Mouse (Mus musculus) MEL (cell line): Measurements from ENCODE around the gene Suclg2. TPM values are rescaled to one million over a fixed set of nuclear protein-coding genes. Genes with fewer than 3 reads are reported as not detected.

Experiments used
- DNase-seq: peaks from one replicate; pipeline ENCODE4 v3.0.0; 2011; ENCODE audit warnings: low read depth, low spot score
- H3K27ac ChIP-seq: 2 replicates; pipeline ENCODE4 v1.5.1; 2012; ENCODE audit warnings: low read depth, mild to moderate bottlenecking, control low read depth, low read length, moderate library complexity; ENCODE audit not compliant: control insufficient read depth
- H3K27me3 ChIP-seq, 2 experiments: fragments of 150-350 bp in 1 of 2; sonication (generic) in 1 of 2; 2 replicates each; pipeline ENCODE4 v1.6.1; 2012; ENCODE audit warnings: low read length in 2 of 2, mild to moderate bottlenecking in 2 of 2, improper control_type of control experiment in 1 of 2, moderate library complexity in 1 of 2; ENCODE audit not compliant: insufficient read depth in 2 of 2, control insufficient read depth in 1 of 2
- H3K36me3 ChIP-seq, 2 experiments: 2 replicates each; pipeline ENCODE4 v1.6.1; 2012 to 2014; ENCODE audit warnings: low read length in 2 of 2, improper control_type of control experiment in 1 of 2, inconsistent platforms in 1 of 2, mild to moderate bottlenecking in 1 of 2; ENCODE audit not compliant: insufficient read depth in 2 of 2, control insufficient read depth in 1 of 2
- H3K4me1 ChIP-seq, 2 experiments: fragments of 150-350 bp in 1 of 2; sonication (generic) in 1 of 2; 2 replicates each; pipeline ENCODE4 v1.6.1; 2012; ENCODE audit warnings: low read length in 2 of 2, improper control_type of control experiment in 1 of 2, mild to moderate bottlenecking in 1 of 2; ENCODE audit not compliant: insufficient read depth in 2 of 2, control insufficient read depth in 1 of 2
- H3K4me3 ChIP-seq, 2 experiments: fragments of 150-350 bp in 1 of 2; sonication (generic) in 1 of 2; 2 replicates each; pipeline ENCODE4 v1.5.1; 2012; ENCODE audit warnings: low read depth in 2 of 2, low read length in 2 of 2, mild to moderate bottlenecking in 2 of 2, moderate library complexity in 2 of 2, control low read depth in 1 of 2, improper control_type of control experiment in 1 of 2; ENCODE audit not compliant: control insufficient read depth in 1 of 2, insufficient read depth in 1 of 2
- H3K79me2 ChIP-seq: 2 replicates; pipeline ENCODE4 v1.6.1; 2012; ENCODE audit warnings: mild to moderate bottlenecking, low read length, moderate library complexity; ENCODE audit not compliant: control insufficient read depth, poor library complexity, insufficient read depth
- H3K9ac ChIP-seq: 2 replicates; pipeline ENCODE4 v1.6.1; 2012; ENCODE audit warnings: low read depth, mild to moderate bottlenecking, control low read depth, low read length, moderate library complexity; ENCODE audit not compliant: control insufficient read depth, poor library complexity, severe bottlenecking
- H3K9me3 ChIP-seq: fragments of 150-350 bp; sonication (generic); replicated peaks from 2 replicates; pipeline ENCODE4 v1.6.1; 2012; ENCODE audit warnings: mild to moderate bottlenecking, low read length, improper control_type of control experiment, moderate library complexity; ENCODE audit not compliant: insufficient read depth
- BHLHE40 ChIP-seq: IDR thresholded peaks from 2 replicates; pipeline ENCODE4 v1.6.1; 2012; ENCODE audit warnings: low read depth, mild to moderate bottlenecking, inconsistent platforms, low read length, improper control_type of control experiment, borderline replicate concordance
- CHD2 ChIP-seq: IDR thresholded peaks from 2 replicates; pipeline ENCODE4 v1.6.1; 2011; ENCODE audit warnings: low read length, improper control_type of control experiment
- CTCF ChIP-seq, 3 experiments: IDR thresholded peaks in 2 of 3; conservative IDR thresholded peaks in 1 of 3; 2 replicates each; pipeline ENCODE4 v1.5.1; 2011 to 2012; ENCODE audit warnings: low read length in 3 of 3, low read depth in 2 of 3, mild to moderate bottlenecking in 2 of 3, improper control_type of control experiment in 1 of 3, inconsistent platforms in 1 of 3, mixed read lengths in 1 of 3, moderate library complexity in 1 of 3; ENCODE audit not compliant: control insufficient read depth in 1 of 3, insufficient read depth in 1 of 3, poor library complexity in 1 of 3, severe bottlenecking in 1 of 3
- ETS1 ChIP-seq: IDR thresholded peaks from 2 replicates; pipeline ENCODE4 v1.6.1; 2012; ENCODE audit warnings: low read depth, mild to moderate bottlenecking, inconsistent platforms, low read length, improper control_type of control experiment, moderate library complexity
- GABPA ChIP-seq: IDR thresholded peaks from 2 replicates; pipeline ENCODE4 v1.6.1; 2012; ENCODE audit warnings: low read depth, mild to moderate bottlenecking, inconsistent platforms, low read length, improper control_type of control experiment, moderate library complexity
- GATA1 ChIP-seq: IDR thresholded peaks from 2 replicates; pipeline ENCODE4 v1.6.1; 2011; ENCODE audit warnings: low read depth, low read length, improper control_type of control experiment
- HCFC1 ChIP-seq: IDR thresholded peaks from 2 replicates; pipeline ENCODE4 v1.6.1; 2012; ENCODE audit warnings: low read depth, mild to moderate bottlenecking, inconsistent platforms, low read length, improper control_type of control experiment, moderate library complexity
- KAT2A ChIP-seq: conservative IDR thresholded peaks from 2 replicates; pipeline ENCODE4 v1.6.1; 2012; ENCODE audit warnings: low read depth, low read length, improper control_type of control experiment, inconsistent platforms
- MAFK ChIP-seq: IDR thresholded peaks from 2 replicates; pipeline ENCODE4 v1.6.1; 2011; ENCODE audit warnings: low read depth, mild to moderate bottlenecking, low read length, improper control_type of control experiment, borderline replicate concordance
- MAX ChIP-seq: IDR thresholded peaks from 2 replicates; pipeline ENCODE4 v1.6.1; 2011; ENCODE audit warnings: low read length, improper control_type of control experiment
- MAZ ChIP-seq: IDR thresholded peaks from 2 replicates; pipeline ENCODE4 v1.6.1; 2012; ENCODE audit warnings: low read depth, mild to moderate bottlenecking, inconsistent platforms, low read length, improper control_type of control experiment
- MEF2A ChIP-seq: IDR thresholded peaks from 2 replicates; pipeline ENCODE4 v1.6.1; 2014; ENCODE audit warnings: low read depth, mild to moderate bottlenecking, inconsistent platforms, low read length, improper control_type of control experiment; ENCODE audit not compliant: poor library complexity, insufficient replicate concordance, severe bottlenecking; ENCODE audit errors: extremely low read depth
- NELFE ChIP-seq: IDR thresholded peaks from 2 replicates; pipeline ENCODE4 v1.6.1; 2011; ENCODE audit warnings: low read depth, low read length, improper control_type of control experiment
- POLR2A ChIP-seq, 2 experiments: IDR thresholded peaks; 2 replicates each; pipeline ENCODE4 v1.6.1; 2011 to 2012; ENCODE audit warnings: low read length in 2 of 2, mild to moderate bottlenecking in 2 of 2, control low read depth in 1 of 2, improper control_type of control experiment in 1 of 2, low read depth in 1 of 2, moderate library complexity in 1 of 2; ENCODE audit not compliant: control insufficient read depth in 1 of 2, insufficient read depth in 1 of 2, poor library complexity in 1 of 2
- POLR2AphosphoS2 ChIP-seq: IDR thresholded peaks from 2 replicates; pipeline ENCODE4 v1.6.1; 2011; ENCODE audit warnings: low read length, improper control_type of control experiment
- RAD21 ChIP-seq: IDR thresholded peaks from 2 replicates; pipeline ENCODE4 v1.6.1; 2011; ENCODE audit warnings: mild to moderate bottlenecking, low read depth, low read length, improper control_type of control experiment
- SIN3A ChIP-seq: IDR thresholded peaks from 2 replicates; pipeline ENCODE4 v1.6.1; 2012; ENCODE audit warnings: low read length, improper control_type of control experiment, inconsistent platforms
- TCF12 ChIP-seq: IDR thresholded peaks from 2 replicates; pipeline ENCODE4 v1.6.1; 2014; ENCODE audit warnings: low read depth, mild to moderate bottlenecking, inconsistent platforms, low read length, improper control_type of control experiment, moderate library complexity
- USF1 ChIP-seq: IDR thresholded peaks from 2 replicates; pipeline ENCODE4 v1.6.1; 2014; ENCODE audit warnings: low read depth, mild to moderate bottlenecking, inconsistent platforms, low read length, improper control_type of control experiment, moderate library complexity
- polyA plus RNA-seq, 2 experiments: library from polyadenylated mRNA; stranded (reverse) in 1 of 2; unstranded in 1 of 2; fragments of >175 nt in 1 of 2; fragments of >200 nt in 1 of 2; gene quantifications; 2 replicates each; pipeline versions ENCODE4 v1.2.1 to v1.2.4; 2012; ENCODE audit warnings: low replicate concordance in 2 of 2, low read depth in 1 of 2; ENCODE audit not compliant: insufficient read length in 2 of 2, insufficient read depth in 1 of 2, missing spikeins in 1 of 2
- total RNA-seq: library from RNA; depleted of rRNA; stranded (reverse); fragments of 300-350 nt; gene quantifications from 2 replicates; pipeline ENCODE4 v1.2.3, GENCODE M21; 2012

Gene Suclg2
- total and polyA plus RNA-seq, 3 experiments = 40.0 to 46.5 TPM; not detected in 1

GRCm38 (mm10) chr6:95563355-95564009 is 155.1 kb downstream of the Suclg2 start:
- Histone ChIP-seq H3K4me1 (no peaks in the 10 kb centered on the region), H3K9me3 (no peaks in the 10 kb centered on the region), H3K27ac (no peak overlapping the region), H3K4me3 (no peak overlapping the region), H3K27me3 (no peaks in the 10 kb centered on the region), H3K79me2 (no peaks in the 10 kb centered on the region), H3K9ac (no peak overlapping the region), H3K36me3 (no peaks in the 10 kb centered on the region; a peak in 2 of 4 replicates)
- no peak for DNase-seq
- no peak for TF ChIP-seq POLR2A (IDR thresholded peaks at IDR 0.05; ENCODE audit: control insufficient read depth in 1 of 2, insufficient read depth in 1 of 2, low read depth in 1 of 2, low read length in 2 of 2, poor library complexity in 1 of 2)
- TF ChIP-seq MAX = no peak
- no peak for TF ChIP-seq GATA1
- no peak for TF ChIP-seq GABPA
- TF ChIP-seq HCFC1 = no peak
- TF ChIP-seq TCF12 = no peak
- TF ChIP-seq MAZ = no peak
- no peak for TF ChIP-seq ETS1
- no peak for TF ChIP-seq SIN3A
- TF ChIP-seq BHLHE40 = no peak

GRCm38 (mm10) chr6:95556320-95556719 is 162.3 kb downstream of the Suclg2 start:
- H3K9me3 ChIP-seq = no peaks in the 10 kb centered on the region
- H3K4me3 ChIP-seq = no peak overlapping the region
- no peaks in the 10 kb centered on the region for H3K79me2 ChIP-seq
- no peak overlapping the region for H3K27ac ChIP-seq
- H3K27me3 ChIP-seq = no peaks in the 10 kb centered on the region
- TF ChIP-seq KAT2A (no peak), MAX (no peak), CTCF (IDR thresholded peaks at IDR 0.05 in 2 of 3, conservative IDR thresholded peaks at IDR 0.05 in 1 of 3; ENCODE audit: control insufficient read depth in 1 of 3, insufficient read depth in 1 of 3, low read depth in 2 of 3, low read length in 3 of 3, poor library complexity in 1 of 3, severe bottlenecking in 1 of 3) (no peak), MAFK (no peak), MEF2A (no peak), USF1 (no peak), ETS1 (no peak), GATA1 (no peak), POLR2AphosphoS2 (no peak), CHD2 (no peak), NELFE (no peak), RAD21 (no peak), HCFC1 (no peak)
- H3K36me3 ChIP-seq = no peaks in the 10 kb centered on the region; a peak in 1 of 4 replicates
- H3K9ac ChIP-seq = no peak overlapping the region
- H3K4me1 ChIP-seq = no peaks in the 10 kb centered on the region
- DNase-seq = no peak
